Mouse (Mus musculus) neural tube, embryonic 12.5 days (tissue): Measurements from ENCODE around the gene Macc1. TPM values are rescaled to one million over a fixed set of nuclear protein-coding genes. Genes with fewer than 3 reads are reported as not detected.

ENCODE experiments used
- ATAC-seq: fragments of 200-750 bp; cut with Nextera tagmentation; 2 replicates; pipeline ENCODE4 v1.8.0; 2017; ENCODE audit warnings: low read depth, mild to moderate bottlenecking, moderate TSS enrichment, moderate library complexity; ENCODE audit not compliant: low FRiP score
- H3K27ac ChIP-seq: fragments of 300-500 bp; sonication (generic); 2 replicates; pipeline ENCODE4 v1.5.1; 2016
- H3K27me3 ChIP-seq: fragments of 300-500 bp; sonication (generic); replicated peaks from 2 replicates; pipeline ENCODE4 v1.6.1; 2016; ENCODE audit warnings: mild to moderate bottlenecking
- H3K36me3 ChIP-seq: fragments of 300-500 bp; sonication (generic); 2 replicates; pipeline ENCODE4 v1.6.1; 2016; ENCODE audit warnings: mild to moderate bottlenecking
- H3K4me1 ChIP-seq: fragments of 300-500 bp; sonication (generic); 2 replicates; pipeline ENCODE4 v1.6.1; 2016
- H3K4me2 ChIP-seq: fragments of 300-500 bp; sonication (generic); replicated peaks from 2 replicates; pipeline ENCODE4 v1.6.1; 2016; ENCODE audit warnings: mild to moderate bottlenecking
- H3K4me3 ChIP-seq: fragments of 300-500 bp; sonication (generic); 2 replicates; pipeline ENCODE4 v1.5.1; 2016
- H3K9ac ChIP-seq: fragments of 300-500 bp; sonication (generic); 2 replicates; pipeline ENCODE4 v1.6.1; 2016; ENCODE audit warnings: mild to moderate bottlenecking
- H3K9me3 ChIP-seq: fragments of 300-500 bp; sonication (generic); 2 replicates; pipeline ENCODE4 v1.6.1; 2016; ENCODE audit warnings: mild to moderate bottlenecking
- WGBS: fragments of 180-500 bp; shearing (Covaris S2); methylation state at CpG from one replicate; pipeline ENCODE4 v1.1.7; 2016; 5-methylcytosine and 5-hydroxymethylcytosine counted together
- polyA plus RNA-seq: library from polyadenylated mRNA; unstranded; fragments of >200 nt; fragmentation: Nextera tagmentation; extraction: Ambion mirVana; gene quantifications from 2 replicates; pipeline ENCODE4 v1.2.1, GENCODE M21; 2016

The Macc1 gene
- polyA plus RNA-seq, result 0.08 TPM in 1 of 2 replicates, not detected in the other

DNA sequence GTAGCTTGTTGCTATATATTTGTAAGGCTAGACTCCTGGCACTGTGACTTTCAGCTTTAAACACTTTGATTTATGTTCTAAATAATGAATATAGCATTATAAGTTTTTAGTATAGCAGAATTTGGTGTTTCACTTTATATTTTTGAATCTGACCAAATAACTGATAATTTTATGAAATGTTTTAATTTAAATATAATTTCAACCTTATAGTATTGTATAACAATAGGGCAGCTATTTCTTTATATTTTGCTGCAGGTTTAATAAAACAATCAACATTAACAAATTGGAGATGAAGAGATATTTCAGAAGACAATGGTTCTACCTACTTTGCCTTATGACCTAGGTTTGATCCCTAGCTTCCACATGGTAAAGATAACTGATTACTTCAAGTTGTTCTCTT lies at the start of gene Macc1:
Gene Macc1 (plus strand): TSS at position 301 of the 400 bp plus-strand sequence.
- ATAC-seq, result no peak
- Histone ChIP-seq H3K4me1 (no peaks in the 10 kb centered on the region), H3K9ac (no peak within 1 kb of the TSS)

DNA sequence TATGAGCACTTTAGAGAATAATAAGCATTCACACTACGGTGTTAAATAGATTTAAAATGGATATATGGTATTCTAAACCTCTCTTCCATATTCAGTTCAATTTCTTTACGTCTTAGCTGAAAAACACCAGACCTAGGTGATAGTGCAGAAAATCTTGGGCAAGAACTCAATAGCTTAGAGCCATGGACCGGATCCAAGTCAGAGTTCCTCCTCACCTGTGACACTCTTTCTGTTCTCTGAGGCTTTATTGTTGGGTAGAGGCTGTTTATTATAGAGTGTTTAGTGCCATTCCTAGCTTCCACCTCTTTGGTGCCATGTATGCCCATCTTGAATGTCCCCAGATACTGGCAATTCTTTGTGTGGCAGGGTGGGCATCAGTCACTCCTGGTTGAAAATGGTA lies 49.6 kb upstream of the Macc1 start:
- H3K4me1 ChIP-seq, result no peaks in the 10 kb centered on the region
- no peaks in the 10 kb centered on the region for H3K36me3 ChIP-seq
- no peak overlapping the region for H3K4me3 ChIP-seq
- H3K9ac ChIP-seq, result no peak overlapping the region
- no peaks in the 10 kb centered on the region for H3K9me3 ChIP-seq
- no peak for ATAC-seq
- WGBS, result 90% methylated on average over 3 of the region's 3 CpGs
- H3K4me2 ChIP-seq, result no peak overlapping the region
- H3K27me3 ChIP-seq, result no peaks in the 10 kb centered on the region
- no peak overlapping the region for H3K27ac ChIP-seq

More for the DNA sequence above, at the start of gene Macc1:
- H3K9me3 ChIP-seq, result no peaks in the 10 kb centered on the region
- no peak within 1 kb of the TSS for H3K4me3 ChIP-seq
- H3K36me3 ChIP-seq, result no peaks in the 10 kb centered on the region
- H3K27me3 ChIP-seq, result no peaks in the 10 kb centered on the region
- H3K4me2 ChIP-seq, result no peak within 1 kb of the TSS
- H3K27ac ChIP-seq, result no peak within 1 kb of the TSS

DNA sequence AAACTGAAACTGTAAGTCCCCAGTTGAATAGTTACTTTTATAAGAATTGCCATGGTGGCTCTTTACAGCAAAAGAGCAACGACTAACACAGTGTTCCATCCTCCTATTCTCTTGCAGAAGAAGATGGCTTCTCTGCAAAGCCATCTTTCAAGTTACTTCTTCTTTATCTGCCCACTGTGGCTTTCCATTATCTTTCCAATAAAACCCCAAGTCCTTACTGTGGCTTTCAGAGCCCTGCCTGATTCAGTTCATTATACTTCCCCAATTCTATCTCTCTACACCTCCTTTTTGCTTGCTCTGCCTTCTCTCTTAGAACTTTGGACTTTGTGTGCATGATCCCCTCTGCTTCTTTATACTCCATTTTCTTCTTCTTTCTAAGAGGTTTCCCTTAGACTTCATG lies 45.3 kb upstream of the Macc1 start:
- Histone ChIP-seq H3K4me3 (no peak overlapping the region), H3K9ac (no peak overlapping the region), H3K27me3 (no peaks in the 10 kb centered on the region), H3K27ac (no peak overlapping the region), H3K4me2 (no peak overlapping the region), H3K4me1 (peaks cover 3% of the 10 kb centered on the region; the same call in 1 of the 2 replicates), H3K9me3 (no peaks in the 10 kb centered on the region), H3K36me3 (no peaks in the 10 kb centered on the region)
- ATAC-seq, result no peak
- 82% methylated on average over 1 of the region's 1 CpGs for WGBS

DNA sequence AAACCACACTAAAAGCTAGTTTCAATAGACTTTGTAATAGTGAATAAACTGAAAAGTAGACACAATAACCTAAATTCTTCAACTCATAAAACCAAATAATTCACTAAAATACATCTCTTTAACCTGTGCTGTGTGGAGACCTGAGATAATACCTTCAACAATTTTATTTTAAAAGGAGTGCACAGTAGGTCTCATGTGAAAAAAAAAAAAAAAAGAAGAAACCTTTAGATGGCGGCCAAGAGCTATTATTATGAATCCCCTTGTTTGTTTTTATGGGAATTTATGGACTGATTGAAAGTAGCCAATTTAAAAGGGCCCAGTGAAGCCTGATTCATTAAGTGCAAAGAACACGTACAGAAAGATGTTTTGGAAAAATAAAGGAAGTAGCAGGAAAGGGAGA lies 44.0 kb upstream of the Macc1 start:
- no peak overlapping the region for H3K4me3 ChIP-seq
- no peak for ATAC-seq
- no peaks in the 10 kb centered on the region for H3K27me3 ChIP-seq
- WGBS, result 69% methylated on average over 2 of the region's 2 CpGs
- H3K27ac ChIP-seq, result no peak overlapping the region
- H3K9me3 ChIP-seq, result no peaks in the 10 kb centered on the region
- H3K9ac ChIP-seq, result no peak overlapping the region
- H3K4me2 ChIP-seq, result no peak overlapping the region
- H3K36me3 ChIP-seq, result no peaks in the 10 kb centered on the region
- H3K4me1 ChIP-seq, result peaks cover 4% of the 10 kb centered on the region; the same call in 1 of the 2 replicates

DNA sequence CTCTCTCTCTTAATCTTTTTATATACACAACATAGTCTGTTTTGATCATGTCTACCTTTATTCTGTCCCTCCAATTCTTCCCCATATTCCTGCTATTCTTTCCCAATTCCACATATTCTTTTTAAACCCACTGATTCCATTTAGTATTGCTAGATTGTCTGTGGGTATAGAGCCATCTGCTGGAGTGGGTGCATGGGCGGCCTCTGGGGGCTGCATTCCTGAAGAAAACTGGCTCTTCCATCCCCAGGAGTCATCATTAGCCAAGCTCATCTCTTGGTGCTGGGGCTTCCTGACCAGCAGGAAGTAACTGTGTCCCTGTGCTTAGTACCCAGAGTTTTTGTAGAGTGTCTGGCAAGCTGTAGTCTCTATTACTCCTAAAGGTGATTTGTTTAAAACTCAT lies 42.1 kb upstream of the Macc1 start:
- Histone ChIP-seq H3K9me3 (no peaks in the 10 kb centered on the region), H3K27me3 (no peaks in the 10 kb centered on the region), H3K27ac (no peak overlapping the region), H3K4me3 (no peak overlapping the region), H3K4me1 (peaks cover 4% of the 10 kb centered on the region; the same call in 1 of the 2 replicates), H3K4me2 (no peak overlapping the region), H3K9ac (no peak overlapping the region), H3K36me3 (no peaks in the 10 kb centered on the region)
- no peak for ATAC-seq
- 73% methylated on average over 1 of the region's 1 CpGs for whole genome bisulfite sequencing

DNA sequence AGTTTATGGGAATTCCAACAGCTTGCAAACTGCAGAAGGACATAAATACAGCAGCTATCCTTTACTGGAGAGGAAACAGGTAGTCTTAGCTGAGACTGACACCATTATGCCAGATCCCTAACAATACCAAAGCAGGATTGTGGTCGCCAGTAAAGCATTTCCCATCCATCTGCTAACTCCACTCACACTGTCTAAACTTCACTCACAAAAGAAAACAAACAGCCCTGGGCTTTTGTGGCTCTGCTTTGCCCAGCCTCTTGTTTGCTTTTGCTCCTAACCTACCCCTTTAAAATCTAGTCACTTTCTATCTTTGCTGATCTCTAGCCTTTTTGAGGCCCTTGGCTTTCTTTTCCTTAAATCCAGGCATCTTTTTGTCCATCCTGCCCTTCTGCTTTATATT lies 40.5 kb upstream of the Macc1 start:
- 3% methylated on average over 1 of the region's 1 CpGs for WGBS
- no peaks in the 10 kb centered on the region for H3K27me3 ChIP-seq
- 0 out of 2 replicates have a peak, but pooled peaks have one; percentile 25 for ATAC-seq
- no peaks in the 10 kb centered on the region for H3K36me3 ChIP-seq
- H3K9me3 ChIP-seq, result no peaks in the 10 kb centered on the region
- H3K9ac ChIP-seq, result no peak overlapping the region
- H3K4me3 ChIP-seq, result no peak overlapping the region
- H3K27ac ChIP-seq, result no peak overlapping the region
- H3K4me2 ChIP-seq, result no peak overlapping the region
- peaks cover 4% of the 10 kb centered on the region; the same call in 1 of the 2 replicates for H3K4me1 ChIP-seq

DNA sequence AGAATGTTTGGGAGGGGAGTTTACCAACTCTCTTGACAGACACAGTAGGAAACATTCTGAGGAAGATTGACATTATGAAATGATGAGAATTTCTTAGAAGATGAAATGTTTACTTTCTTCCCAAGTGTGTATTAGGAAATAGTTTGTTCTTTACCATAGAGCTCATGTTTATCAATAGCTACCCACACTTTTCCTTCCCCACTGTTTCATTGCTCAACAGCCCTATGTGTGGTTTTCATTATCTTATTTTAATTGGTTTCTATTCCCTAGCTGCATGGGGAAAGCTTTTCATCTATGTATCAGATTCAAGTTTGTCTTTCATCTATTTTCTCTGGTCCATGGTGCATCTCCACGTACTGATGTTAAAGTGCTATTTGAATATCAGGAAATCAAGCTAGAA lies 37.8 kb upstream of the Macc1 start:
- Histone ChIP-seq H3K9ac (no peak overlapping the region), H3K36me3 (no peaks in the 10 kb centered on the region), H3K4me2 (no peak overlapping the region), H3K27ac (no peak overlapping the region), H3K27me3 (no peaks in the 10 kb centered on the region), H3K4me3 (no peak overlapping the region), H3K4me1 (peaks cover 4% of the 10 kb centered on the region; the same call in 1 of the 2 replicates), H3K9me3 (no peaks in the 10 kb centered on the region)
- 88% methylated on average over 1 of the region's 1 CpGs for WGBS
- no peak for ATAC-seq

DNA sequence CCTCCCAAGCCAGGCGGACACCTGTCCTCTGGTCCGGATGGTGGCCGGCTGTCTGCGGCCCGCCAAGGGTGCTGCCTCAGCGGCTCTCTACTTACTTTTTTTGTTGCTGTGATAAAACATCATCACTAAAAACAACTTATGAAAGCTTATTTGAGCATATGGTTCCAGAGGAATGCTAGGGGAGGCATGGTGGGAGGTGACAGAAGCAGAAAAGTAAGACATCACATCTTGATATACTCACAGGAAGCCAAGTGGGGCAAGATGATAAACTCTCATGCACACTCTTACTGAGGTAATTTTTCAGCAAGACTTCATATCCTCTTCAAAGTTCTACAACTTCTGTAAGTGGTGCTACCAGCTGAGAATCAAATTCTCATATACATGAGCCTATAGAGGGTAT lies 22.5 kb upstream of the Macc1 start:
- 95% methylated on average over 6 of the region's 6 CpGs for whole genome bisulfite sequencing
- H3K36me3 ChIP-seq, result no peaks in the 10 kb centered on the region
- H3K27me3 ChIP-seq, result no peaks in the 10 kb centered on the region
- H3K9me3 ChIP-seq, result no peaks in the 10 kb centered on the region
- H3K4me3 ChIP-seq, result no peak overlapping the region
- H3K4me2 ChIP-seq, result no peak overlapping the region
- ATAC-seq, result no peak
- H3K9ac ChIP-seq, result no peak overlapping the region
- no peak overlapping the region for H3K27ac ChIP-seq
- H3K4me1 ChIP-seq, result no peaks in the 10 kb centered on the region

DNA sequence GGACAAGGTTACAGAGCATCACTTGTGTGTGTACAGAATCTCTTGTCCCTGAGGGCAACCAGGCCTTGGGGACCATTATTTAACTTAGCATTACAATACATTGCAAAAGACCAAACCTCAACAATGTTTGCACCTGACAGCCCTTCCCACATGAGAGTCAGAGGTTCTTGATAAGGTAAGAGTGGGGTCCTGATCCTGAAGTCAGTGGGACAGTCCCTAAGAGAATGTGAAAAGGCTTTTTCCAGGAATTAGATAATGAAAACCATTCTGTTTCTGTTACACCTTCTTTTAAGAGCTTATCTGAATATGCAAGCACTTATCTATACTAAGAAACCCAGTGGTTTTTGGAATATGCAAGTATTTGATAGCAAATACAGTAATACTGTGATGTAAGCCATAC lies 10.5 kb upstream of the Macc1 start:
- Histone ChIP-seq H3K9me3 (no peaks in the 10 kb centered on the region), H3K27ac (no peak overlapping the region), H3K4me1 (no peaks in the 10 kb centered on the region), H3K36me3 (no peaks in the 10 kb centered on the region), H3K4me3 (no peak overlapping the region), H3K27me3 (no peaks in the 10 kb centered on the region), H3K9ac (no peak overlapping the region), H3K4me2 (no peak overlapping the region)
- no peak for ATAC-seq

DNA sequence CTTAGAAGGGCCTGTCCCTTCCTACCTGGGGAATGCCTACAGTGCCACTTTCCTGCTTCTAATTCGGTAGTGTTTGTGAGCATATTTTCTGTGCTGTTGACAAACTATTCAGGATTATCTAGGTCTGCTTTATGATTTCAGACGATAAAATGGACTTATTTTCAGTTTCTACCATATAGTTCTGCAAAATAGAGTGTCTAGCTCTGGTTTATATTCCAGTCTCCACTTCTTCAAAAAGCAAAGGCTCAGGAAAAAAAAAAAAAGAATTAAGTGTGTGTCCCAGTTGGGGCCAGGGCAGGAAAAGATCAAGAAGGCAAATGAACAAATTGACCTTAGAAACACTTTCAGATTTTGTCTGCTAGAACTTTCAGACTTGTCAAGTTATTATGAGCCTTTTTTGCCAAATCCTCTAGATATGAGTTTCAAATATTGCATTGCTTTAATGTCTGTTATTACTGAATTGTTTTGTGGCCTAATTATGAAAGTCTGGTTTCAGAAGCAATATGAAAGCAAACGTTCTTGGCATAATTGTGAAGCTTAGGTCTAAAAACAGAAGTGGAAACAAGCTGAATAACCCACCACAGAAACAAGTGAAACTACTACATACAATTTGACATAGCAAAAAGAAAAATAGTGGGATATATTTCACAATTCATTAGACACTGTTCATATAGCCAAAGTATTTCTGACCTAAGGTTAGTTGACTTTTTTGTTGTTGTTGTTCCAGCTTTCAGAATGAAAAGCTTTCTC lies 881 bp upstream of the Macc1 start:
- no peak for ATAC-seq
- H3K4me3 ChIP-seq, result no peak overlapping the region
- H3K9ac ChIP-seq, result no peak overlapping the region
- no peaks in the 10 kb centered on the region for H3K27me3 ChIP-seq
- no peak overlapping the region for H3K27ac ChIP-seq
- WGBS, result 77% methylated on average over 3 of the region's 3 CpGs
- no peaks in the 10 kb centered on the region for H3K36me3 ChIP-seq
- no peak overlapping the region for H3K4me2 ChIP-seq
- no peaks in the 10 kb centered on the region for H3K4me1 ChIP-seq
- H3K9me3 ChIP-seq, result no peaks in the 10 kb centered on the region

DNA sequence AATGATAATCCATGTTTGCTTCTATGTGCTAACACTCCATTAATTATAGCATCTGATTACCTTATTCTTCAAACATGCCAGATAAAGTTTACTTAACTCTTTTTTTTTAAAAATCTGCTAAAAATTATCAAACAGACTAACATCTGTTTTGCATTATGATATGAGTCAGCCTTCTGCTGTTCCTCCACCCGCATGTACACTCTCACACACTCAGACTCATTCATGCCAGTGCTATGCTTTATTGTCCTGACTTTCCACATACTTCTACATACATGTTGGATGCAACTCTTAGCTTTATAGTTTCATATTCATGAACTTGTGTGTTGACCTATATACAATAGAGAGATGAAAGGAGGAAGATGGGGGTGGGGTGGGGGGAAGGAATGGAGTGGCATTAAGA lies 4.7 kb downstream of the Macc1 start:
- ATAC-seq, result no peak
- WGBS, result 72% methylated on average over 1 of the region's 1 CpGs

DNA sequence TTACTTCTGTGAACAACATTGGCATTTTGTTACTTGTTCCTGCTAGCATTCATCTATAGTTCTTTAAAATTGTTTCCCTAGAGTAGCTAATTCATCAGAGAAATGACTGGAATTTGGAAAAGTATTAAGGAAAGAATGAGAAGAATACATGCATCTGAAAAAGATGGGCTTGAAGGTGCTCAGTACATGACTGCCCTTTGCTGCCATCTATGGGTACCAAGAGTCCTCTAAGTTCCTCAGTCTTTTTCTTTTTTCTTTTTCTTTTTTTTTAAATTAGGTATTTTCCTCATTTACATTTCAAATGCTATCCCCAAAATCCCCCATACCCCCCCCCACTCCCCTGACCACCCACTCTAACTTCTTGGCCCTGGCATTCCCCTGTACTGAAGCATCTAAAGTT lies 11.3 kb downstream of the Macc1 start:
- H3K4me2 ChIP-seq, result no peak overlapping the region
- no peak overlapping the region for H3K4me3 ChIP-seq
- no peaks in the 10 kb centered on the region for H3K9me3 ChIP-seq
- no peaks in the 10 kb centered on the region for H3K27me3 ChIP-seq
- no peak overlapping the region for H3K27ac ChIP-seq
- H3K36me3 ChIP-seq, result no peaks in the 10 kb centered on the region
- no peaks in the 10 kb centered on the region for H3K4me1 ChIP-seq
- no peak for ATAC-seq
- no peak overlapping the region for H3K9ac ChIP-seq

More for the DNA sequence above, 4.7 kb downstream of the Macc1 start:
- H3K4me3 ChIP-seq, result no peak overlapping the region
- no peaks in the 10 kb centered on the region for H3K4me1 ChIP-seq
- no peak overlapping the region for H3K4me2 ChIP-seq
- H3K27ac ChIP-seq, result no peak overlapping the region
- no peaks in the 10 kb centered on the region for H3K27me3 ChIP-seq
- no peak overlapping the region for H3K9ac ChIP-seq
- no peaks in the 10 kb centered on the region for H3K9me3 ChIP-seq
- no peaks in the 10 kb centered on the region for H3K36me3 ChIP-seq

DNA sequence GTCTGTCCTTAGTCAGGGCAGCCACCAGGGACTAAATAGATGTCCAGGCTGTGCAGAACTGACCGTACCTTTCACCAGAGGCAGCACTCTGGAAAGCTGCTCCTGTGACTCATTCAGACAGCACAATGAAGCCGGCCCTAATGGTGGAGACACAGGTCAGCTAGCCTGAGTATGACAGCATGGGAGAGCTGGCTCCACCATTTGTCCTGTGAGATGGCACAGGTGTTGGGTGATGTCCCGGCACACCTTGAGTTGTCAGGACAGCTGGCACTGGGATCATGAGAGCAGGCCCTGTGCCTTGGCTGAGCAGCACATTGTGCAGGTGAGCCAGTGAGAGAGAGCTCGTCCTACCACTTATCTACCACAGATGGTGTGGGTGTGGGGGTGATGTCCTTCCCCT lies 16.6 kb downstream of the Macc1 start:
- H3K9ac ChIP-seq, result no peak overlapping the region
- no peak overlapping the region for H3K27ac ChIP-seq
- peaks cover 5% of the 10 kb centered on the region; the same call in 1 of the 2 replicates for H3K4me1 ChIP-seq
- H3K36me3 ChIP-seq, result no peaks in the 10 kb centered on the region
- no peak for ATAC-seq
- 86% methylated on average over 4 of the region's 4 CpGs for WGBS
- H3K27me3 ChIP-seq, result no peaks in the 10 kb centered on the region
- no peak overlapping the region for H3K4me3 ChIP-seq
- no peak overlapping the region for H3K4me2 ChIP-seq
- H3K9me3 ChIP-seq, result no peaks in the 10 kb centered on the region
